Mouse (Mus musculus) CH12.LX (cell line): Measurements from ENCODE around the gene Cadm2. TPM values are rescaled to one million over a fixed set of nuclear protein-coding genes. Genes with fewer than 3 reads are reported as not detected.

Source experiments
- DNase-seq: peaks from one replicate; pipeline ENCODE4 v3.0.0-alpha.2; 2013; ENCODE audit errors: extremely low read depth
- H3K27ac ChIP-seq: 2 replicates; pipeline ENCODE4 v1.5.1; 2012; ENCODE audit warnings: low read depth, mild to moderate bottlenecking, control low read depth, moderate library complexity; ENCODE audit not compliant: insufficient read depth
- H3K27me3 ChIP-seq: replicated peaks from 2 replicates; pipeline ENCODE3; 2012; ENCODE audit warnings: inconsistent platforms
- H3K36me3 ChIP-seq, 2 experiments: replicated peaks in 1 of 2; 2 replicates each; pipeline versions ENCODE3 to v1.6.1; 2012; ENCODE audit warnings: inconsistent platforms in 1 of 2, low read length in 1 of 2, mild to moderate bottlenecking in 1 of 2, mixed read lengths in 1 of 2, moderate library complexity in 1 of 2; ENCODE audit not compliant: control insufficient read depth in 1 of 2, insufficient read depth in 1 of 2
- H3K4me1 ChIP-seq, 2 experiments: 2 replicates each; pipeline ENCODE4 v1.6.1; 2012; ENCODE audit warnings: inconsistent platforms in 1 of 2, moderate library complexity in 1 of 2; ENCODE audit not compliant: insufficient read depth in 2 of 2, control insufficient read depth in 1 of 2
- H3K4me2 ChIP-seq: 2 replicates; pipeline ENCODE4 v1.6.1; 2012; ENCODE audit warnings: low read depth, mild to moderate bottlenecking, control low read depth; ENCODE audit not compliant: poor library complexity, insufficient read depth, severe bottlenecking
- H3K4me3 ChIP-seq, 3 experiments: fragments of 150-350 bp in 1 of 3; sonication (generic) in 1 of 3; replicated peaks in 1 of 3; 2 replicates each; pipeline versions ENCODE3 to v1.5.1; 2011 to 2012; ENCODE audit warnings: low read depth in 2 of 3, low read length in 2 of 3, mild to moderate bottlenecking in 2 of 3, moderate library complexity in 2 of 3, control low read depth in 1 of 3, improper control_type of control experiment in 1 of 3, inconsistent platforms in 1 of 3, mixed read lengths in 1 of 3; ENCODE audit not compliant: poor library complexity in 1 of 3
- H3K79me2 ChIP-seq: replicated peaks from 2 replicates; pipeline ENCODE4 v1.6.1; 2012; ENCODE audit warnings: mild to moderate bottlenecking, moderate library complexity; ENCODE audit not compliant: control insufficient read depth, poor library complexity, insufficient read depth, severe bottlenecking; ENCODE audit errors: extremely low read depth
- H3K9ac ChIP-seq: 2 replicates; pipeline ENCODE4 v1.6.1; 2012; ENCODE audit warnings: low read depth, mild to moderate bottlenecking, control low read depth, moderate library complexity; ENCODE audit not compliant: insufficient read depth
- H3K9me3 ChIP-seq: replicated peaks from 2 replicates; pipeline ENCODE3; 2012; ENCODE audit warnings: low read length, inconsistent platforms, mixed read lengths
- BHLHE40 ChIP-seq: IDR thresholded peaks from 2 replicates; pipeline ENCODE4 v1.6.1; 2011; ENCODE audit warnings: mild to moderate bottlenecking, low read depth, low read length, improper control_type of control experiment
- CHD2 ChIP-seq: IDR thresholded peaks from 2 replicates; pipeline ENCODE4 v1.6.1; 2011; ENCODE audit warnings: low read length, improper control_type of control experiment
- E2F4 ChIP-seq: IDR thresholded peaks from 2 replicates; pipeline ENCODE4 v1.6.1; 2011; ENCODE audit warnings: low read depth, low read length, improper control_type of control experiment; ENCODE audit not compliant: insufficient replicate concordance
- ELF1 ChIP-seq: IDR thresholded peaks from 2 replicates; pipeline ENCODE4 v1.6.1; 2014; ENCODE audit warnings: low read depth, mild to moderate bottlenecking, inconsistent platforms, low read length, improper control_type of control experiment
- EP300 ChIP-seq: IDR thresholded peaks from 2 replicates; pipeline ENCODE4 v1.6.1; 2011; ENCODE audit warnings: low read length, improper control_type of control experiment
- ETS1 ChIP-seq: conservative IDR thresholded peaks from 2 replicates; pipeline ENCODE4 v1.6.1; 2012; ENCODE audit warnings: low read depth, mild to moderate bottlenecking, inconsistent platforms, low read length, improper control_type of control experiment, moderate library complexity
- HCFC1 ChIP-seq: IDR thresholded peaks from 2 replicates; pipeline ENCODE4 v1.6.1; 2012; ENCODE audit warnings: low read depth, mild to moderate bottlenecking, inconsistent platforms, low read length, improper control_type of control experiment
- JUN ChIP-seq: IDR thresholded peaks from 2 replicates; pipeline ENCODE4 v1.6.1; 2011; ENCODE audit warnings: low read depth, mild to moderate bottlenecking, low read length, improper control_type of control experiment, moderate library complexity; ENCODE audit not compliant: insufficient read depth
- KAT2A ChIP-seq: IDR thresholded peaks from 2 replicates; pipeline ENCODE4 v1.6.1; 2012; ENCODE audit warnings: low read length, improper control_type of control experiment, inconsistent platforms; ENCODE audit not compliant: insufficient replicate concordance
- MAX ChIP-seq: IDR thresholded peaks from 2 replicates; pipeline ENCODE4 v1.6.1; 2011; ENCODE audit warnings: low read length, improper control_type of control experiment
- MAZ ChIP-seq: IDR thresholded peaks from 2 replicates; pipeline ENCODE4 v1.6.1; 2012; ENCODE audit warnings: low read depth, mild to moderate bottlenecking, inconsistent platforms, low read length, improper control_type of control experiment, moderate library complexity
- MEF2A ChIP-seq: IDR thresholded peaks from 2 replicates; pipeline ENCODE4 v1.6.1; 2014; ENCODE audit warnings: low read depth, mild to moderate bottlenecking, inconsistent platforms, low read length, improper control_type of control experiment, borderline replicate concordance
- MXI1 ChIP-seq: IDR thresholded peaks from 2 replicates; pipeline ENCODE4 v1.6.1; 2011; ENCODE audit warnings: mild to moderate bottlenecking, low read depth, low read length, improper control_type of control experiment
- NRF1 ChIP-seq: IDR thresholded peaks from 2 replicates; pipeline ENCODE4 v1.6.1; 2014; ENCODE audit warnings: low read depth, mild to moderate bottlenecking, inconsistent platforms, low read length, improper control_type of control experiment, moderate library complexity
- POLR2A ChIP-seq: IDR thresholded peaks from 2 replicates; pipeline ENCODE4 v1.6.1; 2011; ENCODE audit warnings: low read depth, mild to moderate bottlenecking, improper control_type of control experiment, low read length
- POLR2AphosphoS2 ChIP-seq: IDR thresholded peaks from 2 replicates; pipeline ENCODE4 v1.6.1; 2011; ENCODE audit warnings: low read depth, low read length, improper control_type of control experiment
- RAD21 ChIP-seq: IDR thresholded peaks from 2 replicates; pipeline ENCODE4 v1.6.1; 2011; ENCODE audit warnings: low read depth, mild to moderate bottlenecking, low read length, improper control_type of control experiment, moderate library complexity
- RCOR1 ChIP-seq: conservative IDR thresholded peaks from 2 replicates; pipeline ENCODE4 v1.6.1; 2012; ENCODE audit warnings: low read depth, mild to moderate bottlenecking, inconsistent platforms, low read length, improper control_type of control experiment
- SIN3A ChIP-seq: IDR thresholded peaks from 2 replicates; pipeline ENCODE4 v1.6.1; 2012; ENCODE audit warnings: low read length, improper control_type of control experiment, inconsistent platforms
- SMC3 ChIP-seq: IDR thresholded peaks from 2 replicates; pipeline ENCODE4 v1.6.1; 2011; ENCODE audit warnings: low read depth, low read length, improper control_type of control experiment
- TBP ChIP-seq: conservative IDR thresholded peaks from 2 replicates; pipeline ENCODE4 v1.6.1; 2011; ENCODE audit warnings: low read depth, low read length, improper control_type of control experiment
- TCF12 ChIP-seq: IDR thresholded peaks from 2 replicates; pipeline ENCODE4 v1.6.1; 2014; ENCODE audit warnings: low read depth, mild to moderate bottlenecking, inconsistent platforms, low read length, improper control_type of control experiment
- UBTF ChIP-seq: IDR thresholded peaks from 2 replicates; pipeline ENCODE4 v1.6.1; 2012; ENCODE audit warnings: low read depth, mild to moderate bottlenecking, inconsistent platforms, low read length, improper control_type of control experiment, moderate library complexity
- USF2 ChIP-seq: conservative IDR thresholded peaks from 2 replicates; pipeline ENCODE4 v1.6.1; 2011; ENCODE audit warnings: low read depth, low read length, improper control_type of control experiment
- ZC3H11A ChIP-seq: IDR thresholded peaks from 2 replicates; pipeline ENCODE4 v1.6.1; 2012; ENCODE audit warnings: low read depth, mild to moderate bottlenecking, inconsistent platforms, low read length, improper control_type of control experiment
- ZKSCAN1 ChIP-seq: IDR thresholded peaks from 2 replicates; pipeline ENCODE4 v1.6.1; 2012; ENCODE audit warnings: low read depth, inconsistent platforms, low read length, improper control_type of control experiment, borderline replicate concordance
- ZMIZ1 ChIP-seq: IDR thresholded peaks from 2 replicates; pipeline ENCODE4 v1.6.1; 2012; ENCODE audit warnings: low read depth, mild to moderate bottlenecking, inconsistent platforms, low read length, improper control_type of control experiment
- ZNF384 ChIP-seq: IDR thresholded peaks from 2 replicates; pipeline ENCODE4 v1.6.1; 2012; ENCODE audit warnings: low read depth, low read length, improper control_type of control experiment, inconsistent platforms
- dilution Hi-C: fragments of 300-500 bp; cut with MboI; formaldehyde crosslinking; loops from 2 replicates; pipeline ENCODE4 v1.14.3; 2020; ENCODE audit warnings: low sequenced_read_pairs; ENCODE audit not compliant: extremely low pct_unique_long_range_greater_than_20kb, extremely low pct_ligation_motif_present
- in situ Hi-C: fragments of 300-500 bp; cut with MboI; formaldehyde crosslinking; loops from 3 replicates; pipeline ENCODE4 v1.14.3; 2019; ENCODE audit warnings: low sequenced_read_pairs, low pct_ligation_motif_present, low pct_unique_long_range_greater_than_20kb, mixed read lengths
- polyA plus RNA-seq: library from polyadenylated mRNA; unstranded; fragments of >175 nt; gene quantifications from 2 replicates; pipeline ENCODE4 v1.2.1, GENCODE M21; 2012; ENCODE audit warnings: low read depth; ENCODE audit not compliant: insufficient read length
- total RNA-seq, 2 experiments: library from RNA; depleted of rRNA; stranded (reverse); fragments of 300-350 nt in 1 of 2; fragments of >200 nt in 1 of 2; gene quantifications; 2 replicates each; pipeline ENCODE4 v1.2.3; 2012 to 2014

The Cadm2 gene
- total and polyA plus RNA-seq, 3 experiments, result not detected

DNA sequence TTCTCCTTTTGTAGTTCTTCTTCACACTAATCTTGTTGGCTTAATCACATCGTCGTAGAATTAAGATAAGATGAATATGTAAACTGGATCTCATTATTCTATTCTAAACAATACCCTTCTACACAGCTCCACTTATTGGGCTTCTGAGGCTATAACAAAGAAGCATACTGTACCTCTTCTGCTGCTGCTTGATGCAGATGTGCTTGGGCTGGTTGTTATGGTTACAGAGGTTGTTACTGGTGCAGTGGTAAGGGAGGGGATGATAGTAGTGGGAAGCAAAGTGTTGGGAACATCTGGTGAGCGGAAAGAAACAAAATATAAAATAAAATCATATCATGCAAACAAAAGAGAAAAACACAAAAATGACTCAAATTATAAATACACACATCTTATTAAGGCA is 889.5 kb downstream of the Cadm2 start:
- no peak for TF ChIP-seq CHD2
- TF ChIP-seq POLR2AphosphoS2, result no peak
- Histone ChIP-seq H3K27ac (no peak overlapping the region), H3K9me3 (peaks cover 18% of the 10 kb centered on the region), H3K4me3 (no peak overlapping the region), H3K9ac (no peak overlapping the region), H3K27me3 (no peaks in the 10 kb centered on the region), H3K79me2 (no peaks in the 10 kb centered on the region), H3K36me3 (no peaks in the 10 kb centered on the region), H3K4me1 (no peaks in the 10 kb centered on the region), H3K4me2 (no peak overlapping the region)
- dilution Hi-C loops (no loop called here), in situ Hi-C loops (no loop called here)
- no peak for DNase-seq

GRCm38 (mm10) chr16:66706476-66706875 is 914.2 kb downstream of the Cadm2 start:
- Histone ChIP-seq H3K9ac (no peak overlapping the region), H3K4me2 (no peak overlapping the region), H3K4me1 (no peaks in the 10 kb centered on the region), H3K36me3 (no peaks in the 10 kb centered on the region), H3K4me3 (no peak overlapping the region), H3K79me2 (no peaks in the 10 kb centered on the region), H3K27me3 (no peaks in the 10 kb centered on the region), H3K9me3 (peaks cover 22% of the 10 kb centered on the region), H3K27ac (no peak overlapping the region)
- dilution Hi-C loops, result no loop called here
- no peak for DNase-seq
- in situ Hi-C loops, result no loop called here
- no peak for TF ChIP-seq ZMIZ1
- TF ChIP-seq E2F4, result no peak
- no peak for TF ChIP-seq USF2
- no peak for TF ChIP-seq ZC3H11A
- no peak for TF ChIP-seq MAX
- TF ChIP-seq ELF1, result no peak
- TF ChIP-seq MXI1, result no peak
- TF ChIP-seq JUN, result no peak
- no peak for TF ChIP-seq SMC3
- TF ChIP-seq BHLHE40, result no peak

GRCm38 (mm10) chr16:66694783-66695182 is 925.9 kb downstream of the Cadm2 start:
- H3K9ac ChIP-seq, result no peak overlapping the region
- no peak for DNase-seq
- H3K4me2 ChIP-seq, result no peak overlapping the region
- H3K79me2 ChIP-seq, result no peaks in the 10 kb centered on the region
- H3K9me3 ChIP-seq, result peaks cover 36% of the 10 kb centered on the region
- H3K27me3 ChIP-seq, result no peaks in the 10 kb centered on the region
- H3K36me3 ChIP-seq, result no peaks in the 10 kb centered on the region
- TF ChIP-seq HCFC1, result no peak
- TF ChIP-seq UBTF, result no peak
- TF ChIP-seq SIN3A, result no peak
- no peak for TF ChIP-seq MEF2A
- TF ChIP-seq BHLHE40, result no peak
- TF ChIP-seq RAD21, result no peak
- no peak for TF ChIP-seq KAT2A
- TF ChIP-seq TBP, result no peak
- no peak for TF ChIP-seq ZKSCAN1
- TF ChIP-seq POLR2A, result no peak
- no peak for TF ChIP-seq NRF1
- TF ChIP-seq RCOR1, result no peak
- no peak for TF ChIP-seq ZNF384
- no peak for TF ChIP-seq EP300
- no peak for TF ChIP-seq TCF12
- TF ChIP-seq ETS1, result no peak
- TF ChIP-seq ZC3H11A, result no peak
- no peak for TF ChIP-seq MAZ
- no peak for TF ChIP-seq USF2
- TF ChIP-seq, all 38 proteins: peak for 0
- in situ Hi-C loops (no loop called here), dilution Hi-C loops (no loop called here)
- Histone ChIP-seq H3K4me3 (no peak overlapping the region), H3K27ac (no peak overlapping the region), H3K4me1 (no peaks in the 10 kb centered on the region)
